Mouse (Mus musculus): Measurements from ENCODE around the gene Krtap6-1. TPM values are rescaled to one million over a fixed set of nuclear protein-coding genes. Genes with fewer than 3 reads are reported as not detected.

Krtap6-1 gene
- polyA plus RNA-seq, 1 experiment from 2014 or later: not detected

Other genes starting within 250 kb of the Krtap6-1 start
- not detected in 2 replicates for gene Gm20741, start 219.5 kb upstream of the Krtap6-1 start, polyA plus RNA-seq (2014; fragmentation: Nextera tagmentation; extraction: Ambion mirVana)
- gene Krtap15, start 211.5 kb upstream of the Krtap6-1 start, polyA plus RNA-seq (2014; fragmentation: Nextera tagmentation; extraction: Ambion mirVana): not detected in 2 replicates
- gene Krtap14, start 205.6 kb upstream of the Krtap6-1 start, polyA plus RNA-seq (2014; fragmentation: Nextera tagmentation; extraction: Ambion mirVana): not detected in 2 replicates
- gene Krtap19-1, start 162.3 kb upstream of the Krtap6-1 start, polyA plus RNA-seq (2014; fragmentation: Nextera tagmentation; extraction: Ambion mirVana): not detected in 2 replicates
- gene Krtap19-2, start 157.4 kb upstream of the Krtap6-1 start, polyA plus RNA-seq (2014; fragmentation: Nextera tagmentation; extraction: Ambion mirVana): not detected in 2 replicates
- gene Krtap19-3, start 153.7 kb upstream of the Krtap6-1 start, polyA plus RNA-seq (2014; fragmentation: Nextera tagmentation; extraction: Ambion mirVana): not detected in 2 replicates
- gene Krtap19-4, start 146.6 kb upstream of the Krtap6-1 start, polyA plus RNA-seq (2014; fragmentation: Nextera tagmentation; extraction: Ambion mirVana): not detected in 2 replicates
- not detected in 2 replicates for gene Krtap19-5, start 135.2 kb upstream of the Krtap6-1 start, polyA plus RNA-seq (2014; fragmentation: Nextera tagmentation; extraction: Ambion mirVana)
- gene Krtap19-9b, start 99.4 kb upstream of the Krtap6-1 start, polyA plus RNA-seq (2014; fragmentation: Nextera tagmentation; extraction: Ambion mirVana): not detected in 2 replicates
- gene Krtap16-3, start 68.8 kb upstream of the Krtap6-1 start, polyA plus RNA-seq (2014; fragmentation: Nextera tagmentation; extraction: Ambion mirVana): not detected in 2 replicates
- gene Krtap22-2, start 20.9 kb upstream of the Krtap6-1 start, polyA plus RNA-seq (2014; fragmentation: Nextera tagmentation; extraction: Ambion mirVana): not detected in 2 replicates
- gene Gm10229, start 16.4 kb upstream of the Krtap6-1 start, polyA plus RNA-seq (2014; fragmentation: Nextera tagmentation; extraction: Ambion mirVana): 0.33 TPM in 1 of 2 replicates, not detected in the other
- gene Gm10228, start 9.8 kb downstream of the Krtap6-1 start, polyA plus RNA-seq (2014; fragmentation: Nextera tagmentation; extraction: Ambion mirVana): not detected in 2 replicates
- not detected in 2 replicates for gene Krtap6-5, start 16.2 kb downstream of the Krtap6-1 start, polyA plus RNA-seq (2014; fragmentation: Nextera tagmentation; extraction: Ambion mirVana)
- gene 1110025L11Rik, start 32.3 kb downstream of the Krtap6-1 start, polyA plus RNA-seq (2014; fragmentation: Nextera tagmentation; extraction: Ambion mirVana): not detected in 2 replicates
- gene Krtap6-3, start 52.3 kb downstream of the Krtap6-1 start, polyA plus RNA-seq (2014; fragmentation: Nextera tagmentation; extraction: Ambion mirVana): not detected in 2 replicates
- not detected in 2 replicates for gene Gm6358, start 109.2 kb downstream of the Krtap6-1 start, polyA plus RNA-seq (2014; fragmentation: Nextera tagmentation; extraction: Ambion mirVana)
- gene Gm10061, start 119.4 kb downstream of the Krtap6-1 start, polyA plus RNA-seq (2014; fragmentation: Nextera tagmentation; extraction: Ambion mirVana): not detected in 2 replicates
- gene Gm9789, start 126.3 kb downstream of the Krtap6-1 start, polyA plus RNA-seq (2014; fragmentation: Nextera tagmentation; extraction: Ambion mirVana): not detected in 2 replicates
- not detected in 2 replicates for gene Gm7735, start 137.8 kb downstream of the Krtap6-1 start, polyA plus RNA-seq (2014; fragmentation: Nextera tagmentation; extraction: Ambion mirVana)
- gene 1110057P08Rik, start 143.0 kb downstream of the Krtap6-1 start, polyA plus RNA-seq (2014; fragmentation: Nextera tagmentation; extraction: Ambion mirVana): not detected in 2 replicates
- not detected in 2 replicates for gene Krtap20-2, start 174.2 kb downstream of the Krtap6-1 start, polyA plus RNA-seq (2014; fragmentation: Nextera tagmentation; extraction: Ambion mirVana)